Mouse (Mus musculus) heart, embryonic 14.5 days (tissue): ENCODE results near the gene Hist1h2bf. TPM values are rescaled to one million over a fixed set of nuclear protein-coding genes. Genes with fewer than 3 reads are reported as not detected.

Source experiments
- ATAC-seq: fragments of 200-750 bp; cut with Nextera tagmentation; 2 replicates; pipeline ENCODE4 v1.8.0; 2017; ENCODE audit warnings: low read depth, moderate TSS enrichment; ENCODE audit not compliant: insufficient number of reproducible peaks, insufficient read depth, low FRiP score
- H3K27ac ChIP-seq, 2 experiments: fragments of 200-500 bp in 1 of 2; fragments of 300-500 bp in 1 of 2; sonication (generic) in 1 of 2; replicated peaks in 1 of 2; 2 replicates each; pipeline ENCODE4 v1.5.1; 2012 to 2014; ENCODE audit warnings: low read depth in 2 of 2, low read length in 2 of 2, control low read depth in 1 of 2, mild to moderate bottlenecking in 1 of 2, mixed read lengths in 1 of 2; ENCODE audit not compliant: control insufficient read depth in 1 of 2, insufficient read depth in 1 of 2
- H3K27me3 ChIP-seq: fragments of 300-500 bp; sonication (generic); 2 replicates; pipeline ENCODE4 v1.6.1; 2014; ENCODE audit warnings: mild to moderate bottlenecking, low read length, control low read depth; ENCODE audit not compliant: control insufficient read depth, insufficient read depth
- H3K36me3 ChIP-seq: fragments of 300-500 bp; sonication (generic); 2 replicates; pipeline ENCODE4 v1.6.1; 2014; ENCODE audit warnings: mild to moderate bottlenecking, control low read depth, low read length, mixed read lengths; ENCODE audit not compliant: control insufficient read depth, insufficient read depth
- H3K4me1 ChIP-seq, 2 experiments: fragments of 200-500 bp in 1 of 2; fragments of 300-500 bp in 1 of 2; sonication (generic) in 1 of 2; 2 replicates each; pipeline ENCODE4 v1.6.1; 2012 to 2014; ENCODE audit warnings: low read length in 2 of 2, control low read depth in 1 of 2, mixed read lengths in 1 of 2; ENCODE audit not compliant: control insufficient read depth in 2 of 2, insufficient read depth in 2 of 2
- H3K4me2 ChIP-seq: fragments of 300-500 bp; sonication (generic); 2 replicates; pipeline ENCODE4 v1.6.1; 2014; ENCODE audit warnings: mild to moderate bottlenecking, low read length
- H3K4me3 ChIP-seq, 2 experiments: fragments of 200-500 bp in 1 of 2; fragments of 300-500 bp in 1 of 2; sonication (generic) in 1 of 2; 2 replicates each; pipeline ENCODE4 v1.5.1; 2012 to 2014; ENCODE audit warnings: low read length in 2 of 2, mild to moderate bottlenecking in 2 of 2, control low read depth in 1 of 2, low read depth in 1 of 2, moderate library complexity in 1 of 2; ENCODE audit not compliant: control insufficient read depth in 1 of 2, insufficient read depth in 1 of 2
- H3K9ac ChIP-seq: fragments of 300-500 bp; sonication (generic); 2 replicates; pipeline ENCODE4 v1.6.1; 2014; ENCODE audit warnings: mild to moderate bottlenecking, low read length
- H3K9me3 ChIP-seq: fragments of 300-500 bp; sonication (generic); 2 replicates; pipeline ENCODE4 v1.6.1; 2016; ENCODE audit warnings: low read length, control low read depth; ENCODE audit not compliant: control insufficient read depth
- WGBS: fragments of 180-500 bp; shearing (Covaris S2); extraction: QIAGEN DNeasy Blood & Tissue Kit; methylation state at CpG from one replicate; pipeline ENCODE4 v1.1.7; 2014; 5-methylcytosine and 5-hydroxymethylcytosine counted together
- polyA plus RNA-seq: library from polyadenylated mRNA; unstranded; fragments of >200 nt; fragmentation: Nextera tagmentation; extraction: Ambion mirVana; gene quantifications from 2 replicates; pipeline ENCODE4 v1.2.1, GENCODE M21; 2014

The Hist1h2bf gene
- polyA plus RNA-seq, 1 experiment from 2014 or later = 3.7 TPM

DNA sequence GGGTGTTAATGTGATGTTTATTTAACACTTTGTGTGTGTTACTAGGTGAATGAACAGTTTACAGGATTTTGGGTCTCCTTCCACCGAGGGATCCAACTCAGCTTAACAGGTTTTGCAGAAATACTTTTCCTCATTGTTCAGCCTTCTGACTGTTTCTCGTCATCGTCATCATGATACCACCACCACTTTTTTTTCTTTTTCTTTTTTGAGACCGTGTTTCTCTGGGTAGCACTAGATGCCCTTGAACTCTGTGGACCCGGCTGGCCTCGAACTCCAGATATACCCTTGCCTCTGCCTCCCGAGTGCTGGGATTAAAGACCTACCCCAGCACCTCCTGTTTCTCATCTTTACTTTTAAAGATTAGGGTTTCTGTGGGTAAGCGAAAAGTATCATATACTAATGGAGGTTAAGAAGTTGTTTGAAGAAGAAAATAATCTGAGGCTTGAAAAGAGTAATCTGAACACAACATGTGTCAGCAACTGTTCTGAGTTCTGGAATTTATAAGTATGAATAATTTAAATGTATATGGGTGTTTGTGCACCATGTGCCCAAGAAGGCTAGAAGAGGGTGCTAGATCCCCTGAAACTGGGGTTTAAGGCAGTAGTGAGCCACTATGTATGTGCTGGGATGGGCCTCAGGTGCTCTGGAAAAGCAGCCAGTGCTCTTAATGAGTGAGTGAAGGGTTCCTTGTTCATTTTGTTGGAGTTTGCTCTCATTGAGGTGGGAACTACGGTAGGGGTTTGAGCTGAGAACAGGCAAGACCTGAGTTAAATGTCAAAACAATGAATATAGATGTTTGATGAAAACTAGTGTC, 41.5 kb downstream of the Hist1h2bf start:
- peak overlapping the region; percentile 71 for H3K4me2 ChIP-seq
- peak overlapping the region; percentile 21 to 67; a peak in 3 of 4 replicates for H3K4me3 ChIP-seq
- no peak for ATAC-seq
- no peaks in the 10 kb centered on the region for H3K36me3 ChIP-seq
- peaks cover 8 to 36% of the 10 kb centered on the region in 2 experiments for H3K4me1 ChIP-seq
- H3K27me3 ChIP-seq = no peaks in the 10 kb centered on the region
- H3K9me3 ChIP-seq = no peaks in the 10 kb centered on the region
- H3K27ac ChIP-seq = peak overlapping the region; percentile 61 to 95
- 24% methylated on average over 9 of the region's 9 CpGs for WGBS
- peak overlapping the region; percentile 71 for H3K9ac ChIP-seq

DNA sequence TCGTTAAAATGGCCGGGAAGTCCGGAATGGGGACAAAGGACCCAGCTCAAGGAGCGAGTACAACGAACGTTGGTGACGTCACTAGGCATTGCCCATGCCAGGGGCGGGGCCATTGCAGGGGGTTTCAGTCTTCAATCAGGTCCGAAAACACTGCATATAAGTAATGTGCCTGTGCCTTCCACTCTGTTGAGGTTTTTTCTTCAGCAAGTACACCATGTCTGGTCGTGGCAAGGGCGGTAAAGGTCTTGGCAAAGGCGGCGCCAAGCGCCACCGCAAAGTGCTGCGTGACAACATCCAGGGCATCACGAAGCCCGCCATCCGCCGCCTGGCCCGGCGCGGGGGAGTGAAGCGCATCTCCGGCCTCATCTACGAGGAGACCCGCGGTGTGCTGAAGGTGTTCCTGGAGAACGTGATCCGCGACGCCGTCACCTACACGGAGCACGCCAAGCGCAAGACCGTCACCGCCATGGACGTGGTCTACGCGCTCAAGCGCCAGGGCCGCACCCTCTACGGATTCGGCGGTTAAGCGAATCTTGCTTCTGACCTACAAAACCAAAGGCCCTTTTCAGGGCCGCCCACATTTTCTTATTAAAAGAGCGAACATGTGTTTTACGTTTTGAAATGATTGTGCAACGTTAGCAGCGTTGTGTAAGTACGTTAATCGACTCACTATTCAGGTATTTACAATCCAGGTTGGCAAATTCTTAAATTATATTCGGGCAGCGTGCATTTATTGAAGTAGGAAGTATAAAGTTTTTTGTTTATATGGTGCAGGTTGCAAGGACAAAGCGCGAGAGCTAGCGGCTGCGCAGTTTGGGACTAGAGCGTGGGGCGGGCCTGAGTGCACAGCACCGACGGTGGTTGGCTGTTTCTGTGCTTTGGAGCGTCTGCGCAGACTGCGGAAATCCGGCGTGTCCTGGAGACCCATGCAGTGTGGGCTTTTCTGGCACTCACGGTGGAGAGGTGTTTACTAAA, 42.8 kb downstream of the Hist1h2bf start, which contains the start of gene Hist1h4h:
Hist1h4h (plus strand) TSS at position 150 of the 975 bp plus-strand sequence.
- H3K9me3 ChIP-seq = no peaks in the 10 kb centered on the region
- under 1% methylated on average over 50 of the region's 70 CpGs for WGBS
- ATAC-seq = peak; percentile 81
- peak within 1 kb of the TSS; percentile 95 for H3K9ac ChIP-seq
- no peaks in the 10 kb centered on the region for H3K27me3 ChIP-seq
- peaks cover 8 to 32% of the 10 kb centered on the region in 2 experiments for H3K4me1 ChIP-seq
- peak within 1 kb of the TSS; percentile 71 for H3K4me2 ChIP-seq
- H3K27ac ChIP-seq = peak within 1 kb of the TSS; percentile 95 to 100
- peak within 1 kb of the TSS; percentile 49 to 67 for H3K4me3 ChIP-seq
- H3K36me3 ChIP-seq = no peaks in the 10 kb centered on the region

DNA sequence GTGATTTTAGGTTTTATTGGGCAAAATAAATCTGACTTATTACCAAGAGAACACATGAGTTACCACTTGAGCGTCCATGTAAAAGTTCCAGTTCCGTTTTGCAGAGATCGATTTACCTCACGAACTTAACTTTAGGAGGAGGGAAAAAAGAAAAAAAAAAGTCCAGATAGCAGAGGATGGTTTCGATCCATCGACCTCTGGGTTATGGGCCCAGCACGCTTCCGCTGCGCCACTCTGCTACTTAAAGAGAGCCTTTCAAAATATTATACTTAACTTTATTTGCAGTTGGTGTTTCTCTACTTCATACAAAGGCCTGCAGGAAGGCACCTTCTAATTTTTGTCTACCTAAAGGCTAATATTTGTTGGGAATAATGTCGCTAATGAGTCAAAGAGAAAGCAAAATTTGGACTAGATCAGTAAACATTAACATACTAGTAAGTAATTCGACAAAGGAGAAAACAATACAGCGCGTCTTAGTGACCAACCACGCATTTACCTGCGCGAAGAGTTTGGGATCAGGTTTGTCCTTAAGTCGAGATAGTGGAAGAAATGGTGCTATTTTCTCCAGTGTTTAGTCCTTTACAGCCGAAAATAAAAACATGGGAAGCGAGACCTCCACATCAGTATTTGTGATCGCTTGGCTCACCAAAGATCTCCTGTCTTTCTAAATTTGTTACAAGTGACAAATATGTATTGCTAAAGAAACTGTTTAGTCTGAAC, 43.7 kb downstream of the Hist1h2bf start:
- Histone ChIP-seq H3K36me3 (no peaks in the 10 kb centered on the region), H3K4me2 (peak overlapping the region; percentile 71), H3K4me1 (peaks cover 8 to 33% of the 10 kb centered on the region in 2 experiments), H3K9me3 (no peaks in the 10 kb centered on the region), H3K27ac (peak overlapping the region; percentile 95 to 100), H3K4me3 (peak overlapping the region; percentile 49 to 67), H3K27me3 (no peaks in the 10 kb centered on the region), H3K9ac (peak overlapping the region; percentile 95)
- no peak for ATAC-seq
- WGBS = under 1% methylated on average over 20 of the region's 20 CpGs

DNA sequence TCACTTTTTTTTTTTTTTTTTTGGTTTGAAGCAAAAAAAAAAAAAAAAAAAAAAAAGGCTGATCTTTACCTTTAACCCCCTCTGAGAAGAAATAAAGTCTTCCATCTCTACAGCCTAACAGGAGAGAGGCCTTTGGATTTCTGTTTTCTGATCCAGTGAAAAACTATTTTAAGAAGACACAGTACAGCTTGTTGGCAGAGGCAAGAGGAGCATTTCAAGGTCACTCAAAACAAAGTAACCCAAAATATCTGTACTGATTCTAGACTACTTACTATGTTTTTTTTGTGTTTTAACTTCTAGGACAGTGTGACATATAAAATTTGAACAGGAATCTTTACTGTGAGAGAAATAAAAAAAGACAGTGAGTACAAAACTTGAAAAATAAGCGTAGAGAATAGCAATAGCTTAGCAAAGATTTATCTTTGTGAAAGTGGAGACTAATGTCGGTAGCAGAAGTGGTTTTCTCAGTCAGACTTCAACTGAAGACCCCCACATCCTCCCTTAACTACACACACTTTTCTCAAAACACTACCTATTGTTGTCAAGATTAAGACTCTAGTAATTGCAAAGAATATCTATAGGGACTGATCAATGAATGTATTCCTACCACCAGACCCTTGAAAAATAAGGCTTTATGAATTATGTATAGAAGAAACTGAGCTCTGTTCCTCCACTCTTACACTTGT, 44.4 kb downstream of the Hist1h2bf start:
- WGBS = 22% methylated on average over 2 of the region's 2 CpGs
- H3K27me3 ChIP-seq = no peaks in the 10 kb centered on the region
- H3K4me2 ChIP-seq = peak overlapping the region; percentile 71
- no peaks in the 10 kb centered on the region for H3K9me3 ChIP-seq
- H3K4me3 ChIP-seq = peak overlapping the region in 1 of 2 experiments; percentile 67; a peak in 3 of 4 replicates
- H3K36me3 ChIP-seq = no peaks in the 10 kb centered on the region
- no peak for ATAC-seq
- peak overlapping the region; percentile 95 for H3K9ac ChIP-seq
- peak overlapping the region; percentile 95 to 100; a peak in 3 of 4 replicates for H3K27ac ChIP-seq
- H3K4me1 ChIP-seq = peaks cover 8 to 31% of the 10 kb centered on the region in 2 experiments

DNA sequence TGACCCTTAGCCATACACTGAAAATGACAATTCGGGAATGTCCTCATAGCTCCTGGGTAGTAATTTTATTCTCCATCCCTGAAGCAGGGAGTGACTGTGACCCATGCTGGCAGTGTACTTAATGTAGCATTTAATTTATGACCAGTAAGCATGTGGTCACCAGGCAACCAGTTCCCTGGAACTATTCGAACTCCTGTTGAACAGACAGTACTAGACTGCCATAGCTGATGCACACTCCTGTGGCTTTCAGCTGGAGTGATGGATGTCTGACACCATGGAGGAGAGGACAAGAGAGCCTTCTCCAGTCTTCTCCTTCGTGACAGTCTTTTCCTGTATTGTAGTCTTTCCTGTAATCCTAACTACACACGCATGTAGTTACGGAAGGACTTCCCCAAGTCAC, 45.0 kb downstream of the Hist1h2bf start:
- Histone ChIP-seq H3K36me3 (no peaks in the 10 kb centered on the region), H3K9me3 (no peaks in the 10 kb centered on the region), H3K4me2 (peak overlapping the region; percentile 71), H3K27me3 (no peaks in the 10 kb centered on the region), H3K9ac (peak overlapping the region; percentile 95), H3K4me3 (peak overlapping the region in 1 of 2 experiments; percentile 9; a peak in 1 of 4 replicates), H3K4me1 (peaks cover 8 to 27% of the 10 kb centered on the region in 2 experiments), H3K27ac (peak overlapping the region; percentile 88 to 95)
- no peak for ATAC-seq
- WGBS = 82% methylated on average over 5 of the region's 5 CpGs

DNA sequence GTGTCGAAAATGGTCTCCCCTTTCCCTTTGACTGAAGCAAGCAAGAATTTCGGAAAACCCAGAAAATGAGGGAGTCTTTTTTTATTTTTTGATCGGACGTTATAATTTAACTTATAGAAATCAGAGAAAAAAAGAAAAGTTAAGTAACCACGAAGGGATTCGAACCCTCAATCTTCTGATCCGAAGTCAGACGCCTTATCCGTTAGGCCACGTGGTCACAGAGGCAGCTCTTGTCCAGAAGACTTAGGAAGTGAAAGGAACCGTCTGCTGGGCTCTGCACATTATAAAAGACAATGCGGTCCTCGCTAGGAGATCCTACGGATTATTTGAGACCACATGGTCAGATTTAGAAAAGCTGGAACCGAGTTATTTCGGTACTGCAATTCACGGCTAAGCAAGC, 47.7 kb downstream of the Hist1h2bf start:
- Histone ChIP-seq H3K36me3 (no peaks in the 10 kb centered on the region), H3K9ac (peak overlapping the region; percentile 72), H3K4me3 (peak overlapping the region; percentile 30 to 45; a peak in 3 of 4 replicates), H3K9me3 (no peaks in the 10 kb centered on the region), H3K27ac (peak overlapping the region in 1 of 2 experiments; percentile 47; a peak in 1 of 4 replicates), H3K4me1 (peaks cover 3 to 12% of the 10 kb centered on the region in 2 experiments), H3K27me3 (no peaks in the 10 kb centered on the region), H3K4me2 (peak overlapping the region; percentile 71)
- under 1% methylated on average over 17 of the region's 17 CpGs for WGBS
- no peak for ATAC-seq
